Mouse (Mus musculus) midbrain, postnatal 0 days (tissue): ENCODE measurements around the gene Hist1h3d. TPM values are rescaled to one million over a fixed set of nuclear protein-coding genes. Genes with fewer than 3 reads are reported as not detected.

ENCODE experiments used
- ATAC-seq: fragments of 200-750 bp; cut with Nextera tagmentation; 2 replicates; pipeline ENCODE4 v1.8.0; 2017; ENCODE audit warnings: moderate number of reproducible peaks, mild to moderate bottlenecking, moderate TSS enrichment, moderate library complexity; ENCODE audit not compliant: low FRiP score
- DNase-seq: peaks from one replicate; pipeline ENCODE4 v3.0.0-alpha.2; 2015; ENCODE audit warnings: low spot score
- H3K27ac ChIP-seq: fragments of 300-500 bp; sonication (generic); 2 replicates; pipeline ENCODE4 v1.5.1; 2014; ENCODE audit warnings: low read depth, mild to moderate bottlenecking, low read length, mixed read lengths
- H3K27me3 ChIP-seq: fragments of 300-500 bp; sonication (generic); 2 replicates; pipeline ENCODE4 v1.6.1; 2014; ENCODE audit warnings: low read length, control low read depth, mixed read lengths; ENCODE audit not compliant: insufficient read depth
- H3K36me3 ChIP-seq: fragments of 300-500 bp; sonication (generic); 2 replicates; pipeline ENCODE4 v1.6.1; 2014; ENCODE audit warnings: low read length, control low read depth, mixed read lengths; ENCODE audit not compliant: insufficient read depth
- H3K4me1 ChIP-seq: fragments of 300-500 bp; sonication (generic); 2 replicates; pipeline ENCODE4 v1.6.1; 2014; ENCODE audit warnings: mild to moderate bottlenecking, control low read depth, antibody characterized with exemption, low read length, mixed read lengths; ENCODE audit not compliant: insufficient read depth
- H3K4me2 ChIP-seq: fragments of 300-500 bp; sonication (generic); 2 replicates; pipeline ENCODE4 v1.6.1; 2014; ENCODE audit warnings: low read depth, mild to moderate bottlenecking, low read length, mixed read lengths; ENCODE audit not compliant: poor library complexity, severe bottlenecking
- H3K4me3 ChIP-seq: fragments of 300-500 bp; sonication (generic); 2 replicates; pipeline ENCODE4 v1.5.1; 2014; ENCODE audit warnings: low read depth, mild to moderate bottlenecking, low read length, moderate library complexity
- H3K9ac ChIP-seq: fragments of 300-500 bp; sonication (generic); replicated peaks from 2 replicates; pipeline ENCODE4 v1.6.1; 2014; ENCODE audit warnings: mild to moderate bottlenecking, low read length, moderate library complexity, mixed read lengths; ENCODE audit not compliant: poor library complexity, severe bottlenecking
- H3K9me3 ChIP-seq: fragments of 300-500 bp; sonication (generic); 2 replicates; pipeline ENCODE4 v1.6.1; 2016; ENCODE audit warnings: low read length, control low read depth
- CTCF ChIP-seq: IDR thresholded peaks from 2 replicates; pipeline ENCODE4 v1.5.1; 2016; ENCODE audit warnings: antibody characterized with exemption, mild to moderate bottlenecking
- WGBS: fragments of 180-500 bp; shearing (Covaris S2); extraction: QIAGEN DNeasy Blood & Tissue Kit; methylation state at CpG from one replicate; pipeline ENCODE4 v1.1.7; 2014; 5-methylcytosine and 5-hydroxymethylcytosine counted together
- polyA plus RNA-seq: library from polyadenylated mRNA; unstranded; fragments of >200 nt; fragmentation: Nextera tagmentation; extraction: Ambion mirVana; gene quantifications from 2 replicates; pipeline ENCODE4 v1.2.1, GENCODE M21; 2015
- total RNA-seq: library from RNA; depleted of rRNA; stranded (reverse); fragments of >200 nt; gene quantifications from 2 replicates; pipeline ENCODE4 v1.2.3, GENCODE M21; 2014; rRNA removed

Hist1h3d gene
- 49.8 and 92.5 TPM in 2 replicates for total RNA-seq
- 0.42 and 0.55 TPM in 2 replicates for polyA plus RNA-seq

DNA sequence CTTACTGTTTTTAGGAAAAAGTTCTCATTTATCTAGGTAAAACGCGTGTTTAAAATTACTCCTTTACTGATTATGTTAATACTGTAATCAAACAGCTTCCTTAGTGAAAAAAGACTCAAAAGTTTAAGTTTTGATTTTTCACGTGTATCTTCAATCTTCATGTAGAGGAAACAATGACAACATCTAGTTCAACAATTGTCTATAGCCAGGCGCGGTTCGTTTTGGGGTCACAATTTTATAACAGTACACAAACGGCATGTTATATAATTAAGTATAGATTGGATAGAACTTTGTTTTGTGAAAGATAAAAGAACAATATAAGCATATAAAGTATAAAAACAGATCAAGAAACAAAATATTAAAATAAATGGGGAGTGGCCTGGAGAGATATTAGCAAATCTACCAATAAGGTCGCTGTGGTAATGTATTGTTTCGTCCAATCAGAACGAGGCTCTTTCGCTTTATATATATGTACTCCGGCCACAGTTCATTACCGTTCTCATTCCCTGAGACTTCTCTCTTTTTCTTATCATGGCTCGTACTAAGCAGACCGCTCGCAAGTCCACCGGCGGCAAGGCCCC lies at the start of gene Hist1h3d:
Gene Hist1h3d (plus strand): TSS at position 493 of the 581 bp plus-strand sequence.
- Histone ChIP-seq H3K36me3 (no peaks in the 10 kb centered on the region), H3K27ac (peak within 1 kb of the TSS; percentile 67), H3K4me3 (peak within 1 kb of the TSS; percentile 38), H3K9me3 (no peaks in the 10 kb centered on the region), H3K9ac (0 out of 2 replicates have a peak within 1 kb of the TSS, but pooled peaks have one; percentile 33), H3K4me1 (0 out of 2 replicates have a peak, but pooled peaks cover 8% of the 10 kb centered on the region), H3K27me3 (no peaks in the 10 kb centered on the region), H3K4me2 (peak within 1 kb of the TSS; percentile 53)
- DNase-seq (peak; percentile 93), ATAC-seq (peak; percentile 63)
- WGBS: under 1% methylated on average over 18 of the region's 18 CpGs
- TF ChIP-seq CTCF: no peak

DNA sequence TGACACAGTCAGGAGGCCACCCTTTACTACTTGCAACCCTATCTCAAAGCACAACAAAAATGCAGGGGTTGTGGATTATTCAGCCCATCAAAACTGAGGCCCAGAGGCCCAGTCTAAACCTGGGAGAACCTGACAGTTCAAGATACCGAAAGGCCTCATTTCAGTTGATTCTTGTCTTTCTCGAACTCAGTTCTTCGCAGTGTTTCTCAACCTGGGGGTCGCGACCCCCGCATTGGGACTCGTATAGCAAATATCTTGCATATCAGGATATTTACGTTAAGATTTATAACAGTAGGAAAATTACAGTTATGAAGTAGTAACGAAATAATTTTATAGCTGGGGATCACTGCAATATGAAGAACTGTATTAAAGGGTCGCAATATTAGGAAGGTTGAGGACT lies 49.7 kb upstream of the Hist1h3d start:
- peak overlapping the region; percentile 54 for H3K4me2 ChIP-seq
- peak overlapping the region; percentile 41 for H3K4me3 ChIP-seq
- H3K4me1 ChIP-seq: no peaks in the 10 kb centered on the region; the same call in 1 of the 2 replicates
- no peak for DNase-seq
- no peaks in the 10 kb centered on the region for H3K9me3 ChIP-seq
- H3K27ac ChIP-seq: no peak overlapping the region
- H3K36me3 ChIP-seq: no peaks in the 10 kb centered on the region
- ATAC-seq: no peak
- TF ChIP-seq CTCF: no peak
- no peaks in the 10 kb centered on the region for H3K27me3 ChIP-seq
- 2% methylated on average over 10 of the region's 10 CpGs for WGBS
- no peak overlapping the region for H3K9ac ChIP-seq

DNA sequence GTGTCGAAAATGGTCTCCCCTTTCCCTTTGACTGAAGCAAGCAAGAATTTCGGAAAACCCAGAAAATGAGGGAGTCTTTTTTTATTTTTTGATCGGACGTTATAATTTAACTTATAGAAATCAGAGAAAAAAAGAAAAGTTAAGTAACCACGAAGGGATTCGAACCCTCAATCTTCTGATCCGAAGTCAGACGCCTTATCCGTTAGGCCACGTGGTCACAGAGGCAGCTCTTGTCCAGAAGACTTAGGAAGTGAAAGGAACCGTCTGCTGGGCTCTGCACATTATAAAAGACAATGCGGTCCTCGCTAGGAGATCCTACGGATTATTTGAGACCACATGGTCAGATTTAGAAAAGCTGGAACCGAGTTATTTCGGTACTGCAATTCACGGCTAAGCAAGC lies 49.3 kb upstream of the Hist1h3d start:
- no peak overlapping the region for H3K27ac ChIP-seq
- no peaks in the 10 kb centered on the region; the same call in 1 of the 2 replicates for H3K4me1 ChIP-seq
- peak; percentile 96 for DNase-seq
- peak; percentile 54 for ATAC-seq
- no peaks in the 10 kb centered on the region for H3K9me3 ChIP-seq
- peak overlapping the region; percentile 54 for H3K4me2 ChIP-seq
- peak overlapping the region; percentile 41 for H3K4me3 ChIP-seq
- H3K9ac ChIP-seq: 0 out of 2 replicates have a peak overlapping the region, but pooled peaks have one; percentile 15
- no peaks in the 10 kb centered on the region for H3K27me3 ChIP-seq
- no peaks in the 10 kb centered on the region for H3K36me3 ChIP-seq
- under 1% methylated on average over 17 of the region's 17 CpGs for WGBS
- no peak for TF ChIP-seq CTCF

DNA sequence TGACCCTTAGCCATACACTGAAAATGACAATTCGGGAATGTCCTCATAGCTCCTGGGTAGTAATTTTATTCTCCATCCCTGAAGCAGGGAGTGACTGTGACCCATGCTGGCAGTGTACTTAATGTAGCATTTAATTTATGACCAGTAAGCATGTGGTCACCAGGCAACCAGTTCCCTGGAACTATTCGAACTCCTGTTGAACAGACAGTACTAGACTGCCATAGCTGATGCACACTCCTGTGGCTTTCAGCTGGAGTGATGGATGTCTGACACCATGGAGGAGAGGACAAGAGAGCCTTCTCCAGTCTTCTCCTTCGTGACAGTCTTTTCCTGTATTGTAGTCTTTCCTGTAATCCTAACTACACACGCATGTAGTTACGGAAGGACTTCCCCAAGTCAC lies 46.6 kb upstream of the Hist1h3d start:
- ATAC-seq (no peak), DNase-seq (no peak)
- WGBS: 80% methylated on average over 5 of the region's 5 CpGs
- no peaks in the 10 kb centered on the region for H3K27me3 ChIP-seq
- H3K9ac ChIP-seq: no peak overlapping the region
- no peak overlapping the region for H3K27ac ChIP-seq
- H3K4me2 ChIP-seq: no peak overlapping the region
- H3K4me1 ChIP-seq: peaks cover 7% of the 10 kb centered on the region; the same call in 1 of the 2 replicates
- no peak for TF ChIP-seq CTCF
- no peaks in the 10 kb centered on the region for H3K9me3 ChIP-seq
- H3K4me3 ChIP-seq: no peak overlapping the region
- H3K36me3 ChIP-seq: no peaks in the 10 kb centered on the region

DNA sequence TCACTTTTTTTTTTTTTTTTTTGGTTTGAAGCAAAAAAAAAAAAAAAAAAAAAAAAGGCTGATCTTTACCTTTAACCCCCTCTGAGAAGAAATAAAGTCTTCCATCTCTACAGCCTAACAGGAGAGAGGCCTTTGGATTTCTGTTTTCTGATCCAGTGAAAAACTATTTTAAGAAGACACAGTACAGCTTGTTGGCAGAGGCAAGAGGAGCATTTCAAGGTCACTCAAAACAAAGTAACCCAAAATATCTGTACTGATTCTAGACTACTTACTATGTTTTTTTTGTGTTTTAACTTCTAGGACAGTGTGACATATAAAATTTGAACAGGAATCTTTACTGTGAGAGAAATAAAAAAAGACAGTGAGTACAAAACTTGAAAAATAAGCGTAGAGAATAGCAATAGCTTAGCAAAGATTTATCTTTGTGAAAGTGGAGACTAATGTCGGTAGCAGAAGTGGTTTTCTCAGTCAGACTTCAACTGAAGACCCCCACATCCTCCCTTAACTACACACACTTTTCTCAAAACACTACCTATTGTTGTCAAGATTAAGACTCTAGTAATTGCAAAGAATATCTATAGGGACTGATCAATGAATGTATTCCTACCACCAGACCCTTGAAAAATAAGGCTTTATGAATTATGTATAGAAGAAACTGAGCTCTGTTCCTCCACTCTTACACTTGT lies 45.9 kb upstream of the Hist1h3d start:
- 24% methylated on average over 2 of the region's 2 CpGs for WGBS
- Histone ChIP-seq H3K9me3 (no peaks in the 10 kb centered on the region), H3K27ac (no peak overlapping the region), H3K4me3 (peak overlapping the region; percentile 52), H3K4me1 (peaks cover 10% of the 10 kb centered on the region), H3K4me2 (peak overlapping the region; percentile 58), H3K27me3 (no peaks in the 10 kb centered on the region), H3K36me3 (no peaks in the 10 kb centered on the region), H3K9ac (no peak overlapping the region)
- no peak for ATAC-seq
- no peak for TF ChIP-seq CTCF
- no peak for DNase-seq
